8 mouse cellular contexts compared by ENCODE assay signal in genomic region chr15:89182328-89182741, GRCm38 (mm10). TPM values are rescaled to one million over a fixed set of nuclear protein-coding genes. Genes with fewer than 3 reads are reported as not detected.
DNase-seq lines count a peak whose midpoint lies in the region; ATAC-seq and TF ChIP-seq lines count a peak whose summit lies in the region.

No protein-coding gene starts in this region.

- H3K4me3 ChIP-seq in forebrain, embryonic 10.5 days, result 0 out of 2 replicates have a peak overlapping the region, but pooled peaks have one; percentile 5
- no peak overlapping the region for H3K4me3 ChIP-seq in forebrain, embryonic 11.5 days (ENCODE audit: low read depth, low read length)
- H3K4me3 ChIP-seq in cortical plate, adult 2 months (ENCODE audit: insufficient read depth, low read length), result no peak overlapping the region
- H3K4me3 ChIP-seq in heart, embryonic 16.5 days (ENCODE audit: low read length), result no peak overlapping the region
- no peak overlapping the region for H3K4me3 ChIP-seq in midbrain, embryonic 13.5 days (replicated peaks)

- no peak for ATAC-seq in forebrain, embryonic 11.5 days (replicated peaks; ENCODE audit: low FRiP score)
- no peak; the same call in 1 of the 2 replicates for ATAC-seq in heart, embryonic 16.5 days (replicated peaks; ENCODE audit: extremely low read depth, insufficient read depth, low FRiP score)
- ATAC-seq in midbrain, embryonic 13.5 days, result no peak

- 43% methylated on average over 6 of the region's 6 CpGs for WGBS in forebrain, embryonic 10.5 days
- WGBS in forebrain, embryonic 11.5 days, result 47% methylated on average over 6 of the region's 6 CpGs
- 24% methylated on average over 6 of the region's 6 CpGs for WGBS in heart, embryonic 16.5 days
- 41% methylated on average over 6 of the region's 6 CpGs for WGBS in midbrain, embryonic 13.5 days

- no peak for DNase-seq in forebrain, embryonic 10.5 days (ENCODE audit: extremely low spot score, low spot score)
- DNase-seq in forebrain, embryonic 11.5 days (ENCODE audit: low spot score), result no peak
- peak; percentile 61 for DNase-seq in kidney, postnatal 14 days
- no peak for DNase-seq in left cerebral cortex, adult 8-10 months (ENCODE audit: low spot score in 2 of 2)
- DNase-seq in frontal cortex, postnatal 14 days (ENCODE audit: low spot score in 2 of 2), result no peak

- peak overlapping the region; percentile 62 for H3K27ac ChIP-seq in forebrain, embryonic 10.5 days
- H3K27ac ChIP-seq in forebrain, embryonic 11.5 days (ENCODE audit: low read depth, low read length), result no peak overlapping the region; the same call in 1 of the 2 replicates
- H3K27ac ChIP-seq in cortical plate, adult 2 months (ENCODE audit: insufficient read depth, low read length), result peak overlapping the region; percentile 12; the same call in 1 of the 2 replicates
- H3K27ac ChIP-seq in heart, embryonic 16.5 days (ENCODE audit: low read length), result peak overlapping the region; percentile 97
- peak overlapping the region; percentile 48; the same call in 1 of the 2 replicates for H3K27ac ChIP-seq in midbrain, embryonic 13.5 days

- H3K4me1 ChIP-seq in forebrain, embryonic 10.5 days, result peaks cover 76% of the 10 kb centered on the region
- peaks cover 36% of the 10 kb centered on the region for H3K4me1 ChIP-seq in forebrain, embryonic 11.5 days (replicated peaks; ENCODE audit: control insufficient read depth, insufficient read depth, low read length)
- H3K4me1 ChIP-seq in cortical plate, adult 2 months (ENCODE audit: control insufficient read depth, insufficient read depth, low read length), result peaks cover 5% of the 10 kb centered on the region
- peaks cover 37% of the 10 kb centered on the region for H3K4me1 ChIP-seq in heart, embryonic 16.5 days (ENCODE audit: control insufficient read depth, insufficient read depth, low read length)
- H3K4me1 ChIP-seq in midbrain, embryonic 13.5 days (replicated peaks), result peaks cover 62% of the 10 kb centered on the region

- H3K4me2 ChIP-seq in forebrain, embryonic 11.5 days (ENCODE audit: low read depth, low read length, severe bottlenecking), result no peak overlapping the region
- H3K4me2 ChIP-seq in heart, embryonic 16.5 days (ENCODE audit: low read depth, low read length), result no peak overlapping the region; the same call in none of the 2 replicates
- H3K4me2 ChIP-seq in midbrain, embryonic 13.5 days (replicated peaks), result no peak overlapping the region

- TF ChIP-seq CTCF in cortical plate, adult 2 months (IDR thresholded peaks at IDR 0.05; ENCODE audit: extremely low read depth, insufficient read depth, low read length), result no peak

- no peak overlapping the region for H3K9ac ChIP-seq in forebrain, embryonic 11.5 days (ENCODE audit: low read length)
- peak overlapping the region; percentile 21 for H3K9ac ChIP-seq in heart, embryonic 16.5 days (ENCODE audit: low read length)
- H3K9ac ChIP-seq in midbrain, embryonic 13.5 days (replicated peaks), result no peak overlapping the region; the same call in 1 of the 2 replicates

- H3K36me3 ChIP-seq in forebrain, embryonic 10.5 days (replicated peaks), result peaks cover 48% of the 10 kb centered on the region
- no peaks in the 10 kb centered on the region; the same call in 1 of the 2 replicates for H3K36me3 ChIP-seq in forebrain, embryonic 11.5 days (ENCODE audit: control insufficient read depth, insufficient read depth, low read length)
- H3K36me3 ChIP-seq in heart, embryonic 16.5 days (ENCODE audit: control insufficient read depth, insufficient read depth), result no peaks in the 10 kb centered on the region; the same call in 1 of the 2 replicates
- H3K36me3 ChIP-seq in midbrain, embryonic 13.5 days, result peaks cover 30% of the 10 kb centered on the region

- TF ChIP-seq POLR2A in cortical plate, adult 2 months (IDR thresholded peaks at IDR 0.05; ENCODE audit: extremely low read depth, insufficient read depth, low read length), result no peak

- H3K9me3 ChIP-seq in forebrain, embryonic 10.5 days, result no peaks in the 10 kb centered on the region
- no peaks in the 10 kb centered on the region for H3K9me3 ChIP-seq in forebrain, embryonic 11.5 days (ENCODE audit: control insufficient read depth, low read length)
- no peaks in the 10 kb centered on the region for H3K9me3 ChIP-seq in heart, embryonic 16.5 days (replicated peaks; ENCODE audit: control insufficient read depth, low read length)
- H3K9me3 ChIP-seq in midbrain, embryonic 13.5 days, result no peaks in the 10 kb centered on the region

- H3K27me3 ChIP-seq in forebrain, embryonic 10.5 days (ENCODE audit: poor library complexity, severe bottlenecking), result no peaks in the 10 kb centered on the region; the same call in 1 of the 2 replicates
- H3K27me3 ChIP-seq in forebrain, embryonic 11.5 days (ENCODE audit: control insufficient read depth, insufficient read depth, low read length), result no peaks in the 10 kb centered on the region
- H3K27me3 ChIP-seq in heart, embryonic 16.5 days (ENCODE audit: control insufficient read depth, insufficient read depth, low read length), result no peaks in the 10 kb centered on the region
- no peaks in the 10 kb centered on the region for H3K27me3 ChIP-seq in midbrain, embryonic 13.5 days

RNA-seq across cellular contexts. Expression of gene Plxnb2, which starts 1.7 kb away (rescaled TPM):
- 144 and 155 TPM in 2 replicates for polyA plus RNA-seq in forebrain, embryonic 10.5 days (2016; fragmentation: Nextera tagmentation; extraction: Ambion mirVana)
- 162 and 176 TPM in 2 replicates for polyA plus RNA-seq in forebrain, embryonic 11.5 days (2014; fragmentation: Nextera tagmentation; extraction: Ambion mirVana)
- 51.0 and 52.9 TPM in 2 replicates for polyA plus RNA-seq in cortical plate, adult 2 months (2012; rRNA removed)
- 91.8 and 104 TPM in 2 replicates for polyA plus RNA-seq in heart, embryonic 16.5 days (2015; fragmentation: Nextera tagmentation; extraction: Ambion mirVana)
- 102 and 115 TPM in 2 replicates for polyA plus RNA-seq in midbrain, embryonic 13.5 days (2015; fragmentation: Nextera tagmentation; extraction: Ambion mirVana)
- total RNA-seq in left cerebral cortex, adult 8-10 months (2022), result 10 to 100 TPM; 42.6 to 60.9 (median 54.8) TPM

RNA-seq across cellular contexts. Expression of gene Dennd6b, which starts 14.0 kb away (rescaled TPM):
- 26.4 and 27.7 TPM in 2 replicates for polyA plus RNA-seq in forebrain, embryonic 10.5 days (2016; fragmentation: Nextera tagmentation; extraction: Ambion mirVana)
- 26.7 and 27.5 TPM in 2 replicates for polyA plus RNA-seq in forebrain, embryonic 11.5 days (2014; fragmentation: Nextera tagmentation; extraction: Ambion mirVana)
- 137 and 148 TPM in 2 replicates for polyA plus RNA-seq in cortical plate, adult 2 months (2012; rRNA removed)
- 18.9 and 19.0 TPM in 2 replicates for polyA plus RNA-seq in heart, embryonic 16.5 days (2015; fragmentation: Nextera tagmentation; extraction: Ambion mirVana)
- 84.0 and 85.3 TPM in 2 replicates for polyA plus RNA-seq in midbrain, embryonic 13.5 days (2015; fragmentation: Nextera tagmentation; extraction: Ambion mirVana)
- total RNA-seq in left cerebral cortex, adult 8-10 months (2022), result 10 to 100 TPM; 46.2 to 59.3 (median 50.7) TPM

RNA-seq across cellular contexts. Expression of gene Ppp6r2, which starts 29.0 kb away (rescaled TPM):
- 24.2 and 28.8 TPM in 2 replicates for polyA plus RNA-seq in forebrain, embryonic 10.5 days (2016; fragmentation: Nextera tagmentation; extraction: Ambion mirVana)
- 45.1 and 49.2 TPM in 2 replicates for polyA plus RNA-seq in forebrain, embryonic 11.5 days (2014; fragmentation: Nextera tagmentation; extraction: Ambion mirVana)
- polyA plus RNA-seq in cortical plate, adult 2 months (2012; rRNA removed), result 119 and 135 TPM in 2 replicates
- 18.2 and 21.3 TPM in 2 replicates for polyA plus RNA-seq in heart, embryonic 16.5 days (2015; fragmentation: Nextera tagmentation; extraction: Ambion mirVana)
- polyA plus RNA-seq in midbrain, embryonic 13.5 days (2015; fragmentation: Nextera tagmentation; extraction: Ambion mirVana), result 75.7 and 86.6 TPM in 2 replicates
- 100 to 1,000 TPM; 150 to 165 (median 161) TPM for total RNA-seq in left cerebral cortex, adult 8-10 months (2022)

RNA-seq across cellular contexts. Expression of gene Mapk11, which starts 32.9 kb away (rescaled TPM):
- polyA plus RNA-seq in forebrain, embryonic 10.5 days (2016; fragmentation: Nextera tagmentation; extraction: Ambion mirVana), result 35.7 and 36.3 TPM in 2 replicates
- polyA plus RNA-seq in forebrain, embryonic 11.5 days (2014; fragmentation: Nextera tagmentation; extraction: Ambion mirVana), result 43.2 and 47.6 TPM in 2 replicates
- 91.5 and 93.7 TPM in 2 replicates for polyA plus RNA-seq in cortical plate, adult 2 months (2012; rRNA removed)
- polyA plus RNA-seq in heart, embryonic 16.5 days (2015; fragmentation: Nextera tagmentation; extraction: Ambion mirVana), result 3.6 and 4.1 TPM in 2 replicates
- 39.8 and 44.2 TPM in 2 replicates for polyA plus RNA-seq in midbrain, embryonic 13.5 days (2015; fragmentation: Nextera tagmentation; extraction: Ambion mirVana)
- total RNA-seq in left cerebral cortex, adult 8-10 months (2022), result 10 to 100 TPM; 35.8 to 40.9 (median 39.4) TPM

RNA-seq across cellular contexts. Expression of gene Mapk12, which starts 41.8 kb away (rescaled TPM):
- polyA plus RNA-seq in forebrain, embryonic 10.5 days (2016; fragmentation: Nextera tagmentation; extraction: Ambion mirVana), result 34.9 and 38.4 TPM in 2 replicates
- polyA plus RNA-seq in forebrain, embryonic 11.5 days (2014; fragmentation: Nextera tagmentation; extraction: Ambion mirVana), result 26.9 and 29.8 TPM in 2 replicates
- polyA plus RNA-seq in cortical plate, adult 2 months (2012; rRNA removed), result 21.0 and 22.3 TPM in 2 replicates
- 17.7 and 18.4 TPM in 2 replicates for polyA plus RNA-seq in heart, embryonic 16.5 days (2015; fragmentation: Nextera tagmentation; extraction: Ambion mirVana)
- polyA plus RNA-seq in midbrain, embryonic 13.5 days (2015; fragmentation: Nextera tagmentation; extraction: Ambion mirVana), result 8.2 TPM in 2 replicates
- total RNA-seq in left cerebral cortex, adult 8-10 months (2022), result 10 to 100 TPM in 2 of 4 experiments, 1 to 10 TPM in 2; 9.5 to 10.6 (median 10.1) TPM
